Mouse (Mus musculus): ENCODE results near the gene Slc1a2. TPM values are rescaled to one million over a fixed set of nuclear protein-coding genes. Genes with fewer than 3 reads are reported as not detected.

The Slc1a2 gene
- under 1 TPM; 0.03 to 0.08 TPM for total RNA-seq (2021)

DNA sequence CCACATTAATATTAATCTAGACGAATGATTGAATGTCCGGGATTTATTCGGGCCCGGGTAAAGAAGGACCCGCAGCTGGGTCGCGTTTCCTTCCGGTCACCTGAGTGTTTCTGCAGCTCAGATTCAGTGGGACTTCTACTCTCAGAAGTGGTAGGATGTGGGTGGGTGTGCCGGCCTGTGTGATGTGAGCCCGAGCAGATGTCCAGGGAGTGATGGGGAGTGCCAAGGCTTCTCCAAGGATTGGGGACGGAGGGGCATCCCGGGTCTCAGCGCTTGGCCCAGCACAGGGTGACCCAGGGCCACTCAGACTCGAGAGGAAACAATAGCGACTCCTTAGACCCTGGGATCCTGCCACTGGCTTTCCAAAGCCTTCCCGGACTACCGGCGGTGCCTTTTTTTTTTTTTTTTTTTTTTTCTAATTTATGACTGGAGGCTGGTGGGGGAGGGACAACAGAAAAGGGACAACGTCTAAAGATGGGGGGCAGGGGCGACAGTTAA, at the start of gene Slc1a2:
Slc1a2 (plus strand) TSS at position 497 of the 498 bp plus-strand sequence.
- intact Hi-C loops (cut with DNase I), result loop anchor here (2.0 kb wide), 1 partner anchor 67 kb away; no protein-coding TSS in a partner anchor
- no peak for DNase-seq

DNA sequence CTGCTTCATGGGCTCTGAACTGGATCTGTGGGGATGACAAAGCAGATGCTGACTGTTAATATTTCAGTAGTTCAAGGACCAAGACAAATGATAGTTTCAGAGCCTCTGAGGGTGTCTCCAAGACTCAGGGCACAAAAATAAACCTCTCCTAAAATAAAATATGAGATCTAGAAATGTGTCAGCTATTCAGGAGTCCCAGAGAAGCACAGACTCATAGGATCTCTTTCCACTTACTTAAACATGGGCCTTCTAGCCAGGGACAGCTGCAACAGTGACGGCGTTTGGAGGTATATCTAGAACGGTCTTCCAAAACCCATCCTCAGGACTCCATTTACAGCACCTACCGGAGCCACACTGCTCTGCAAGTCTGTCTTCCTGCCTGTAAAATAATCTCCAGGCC, 48.0 kb upstream of the Slc1a2 start:
- intact Hi-C loops (cut with DNase I), result no loop called here

DNA sequence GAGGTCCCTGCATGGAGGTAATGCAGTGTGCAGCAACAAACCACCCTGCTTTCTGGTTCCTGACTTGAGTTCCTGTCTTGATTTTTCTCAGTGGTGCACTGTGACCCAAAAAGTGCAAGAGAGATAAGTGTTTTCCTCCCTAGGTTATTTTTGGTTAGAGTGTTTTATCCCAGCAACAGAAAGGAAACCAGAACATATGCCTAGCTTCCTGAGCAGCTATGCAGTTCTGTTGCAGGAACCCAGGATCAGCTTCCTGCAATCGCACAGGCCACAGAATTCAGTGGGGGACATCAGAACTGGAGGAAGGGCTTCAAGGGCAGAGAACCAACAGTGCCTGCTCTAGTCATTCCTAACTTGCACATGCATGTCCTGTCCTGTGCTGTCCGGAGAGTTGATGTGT, 41.8 kb upstream of the Slc1a2 start:
- DNase-seq, result no peak
- intact Hi-C loops (cut with DNase I), result no loop called here

More for the DNA sequence above, 48.0 kb upstream of the Slc1a2 start:
- no peak for DNase-seq

DNA sequence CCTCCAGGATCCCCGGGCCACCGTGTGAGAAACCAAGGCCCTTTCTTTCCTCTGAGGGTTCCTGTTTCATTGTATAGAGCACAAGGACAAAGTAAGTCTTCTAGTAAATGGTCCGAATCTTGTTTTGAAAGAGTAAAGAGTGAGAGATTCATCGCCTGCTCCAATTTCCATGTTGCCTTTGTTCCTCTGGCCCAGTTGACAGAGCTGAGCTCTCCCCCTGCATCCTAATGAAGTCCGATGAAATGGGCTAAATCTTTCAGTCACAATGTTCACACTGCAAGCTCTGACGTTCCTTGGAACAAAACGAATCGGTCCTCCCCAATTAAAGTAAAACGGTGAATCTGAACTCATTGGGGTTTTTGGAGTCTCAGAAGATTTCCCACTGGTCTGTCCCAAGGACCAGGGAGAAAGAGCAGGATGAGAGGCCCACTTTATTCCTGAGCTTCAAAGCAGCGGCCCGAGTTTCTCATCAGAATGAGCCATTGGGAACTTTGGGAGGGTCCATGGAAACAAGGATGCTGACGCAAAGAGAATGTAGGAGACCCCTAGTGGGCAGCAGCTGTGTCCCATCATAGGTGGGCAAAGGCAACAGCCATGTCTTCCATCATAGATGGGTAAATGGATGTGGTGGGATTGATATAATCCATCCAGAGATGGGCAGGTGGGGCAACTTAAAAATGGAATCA, 37.6 kb upstream of the Slc1a2 start:
- DNase-seq, result no peak
- intact Hi-C loops (cut with DNase I), result no loop called here

DNA sequence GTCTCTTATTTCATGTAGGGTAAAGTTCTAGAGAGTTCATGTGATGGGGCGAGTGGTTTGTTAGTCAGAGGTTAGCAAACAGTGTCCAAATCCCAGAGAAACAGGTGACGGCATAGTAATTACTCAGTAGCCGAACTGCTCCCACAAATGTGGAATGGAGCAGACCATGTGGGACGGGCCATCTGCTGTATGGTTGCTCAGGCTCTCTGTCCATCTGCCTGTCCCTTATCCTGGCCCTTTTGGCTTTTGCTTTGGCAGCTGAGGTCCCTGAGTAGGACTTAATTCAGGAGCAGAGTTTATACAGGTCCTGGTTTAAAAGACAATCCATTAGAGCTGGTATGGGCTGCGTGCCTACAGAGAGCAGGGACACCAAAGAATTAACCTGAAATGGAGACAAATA, 36.3 kb upstream of the Slc1a2 start:
- no peak for DNase-seq
- intact Hi-C loops (cut with DNase I), result no loop called here

DNA sequence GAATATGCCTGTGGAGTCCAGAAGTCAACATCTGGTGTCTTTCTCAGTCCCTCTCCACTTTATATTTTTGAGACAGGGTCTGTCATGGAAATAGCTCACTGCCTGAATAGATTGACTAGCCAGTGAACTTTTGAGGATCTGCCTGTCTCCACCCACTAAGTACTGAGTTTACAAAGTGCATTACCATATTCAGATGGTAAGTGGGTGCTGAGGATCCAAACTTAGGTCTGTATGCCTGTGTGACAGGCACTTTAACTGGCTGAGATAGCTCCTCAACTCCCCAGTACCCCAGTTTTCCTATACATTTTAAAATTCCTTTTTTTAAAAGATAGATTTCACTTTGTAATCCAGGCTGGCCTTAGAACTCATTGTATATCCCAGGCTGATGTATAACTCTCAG, 35.5 kb upstream of the Slc1a2 start:
- intact Hi-C loops (cut with DNase I), result no loop called here
- no peak for DNase-seq

DNA sequence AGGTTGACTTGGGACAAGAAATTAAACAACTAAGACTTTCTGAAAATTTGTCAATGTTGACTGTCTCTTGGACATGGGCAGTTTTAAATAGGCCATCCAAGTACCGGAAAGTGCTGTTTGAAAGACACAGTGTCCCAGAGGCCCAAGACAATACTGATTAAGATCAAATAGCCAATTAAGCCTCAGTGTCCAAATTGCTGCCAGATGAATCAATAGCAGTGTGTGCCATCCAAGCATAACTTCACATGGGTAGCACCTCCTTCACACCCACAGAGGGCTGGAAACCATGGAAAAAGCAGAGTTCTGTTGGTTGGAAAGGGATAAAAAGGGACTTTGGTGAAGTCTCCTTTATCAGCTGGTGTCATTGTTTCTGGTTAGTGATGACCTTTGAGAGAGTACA, 33.9 kb upstream of the Slc1a2 start:
- no peak for DNase-seq
- intact Hi-C loops (cut with DNase I), result no loop called here

DNA sequence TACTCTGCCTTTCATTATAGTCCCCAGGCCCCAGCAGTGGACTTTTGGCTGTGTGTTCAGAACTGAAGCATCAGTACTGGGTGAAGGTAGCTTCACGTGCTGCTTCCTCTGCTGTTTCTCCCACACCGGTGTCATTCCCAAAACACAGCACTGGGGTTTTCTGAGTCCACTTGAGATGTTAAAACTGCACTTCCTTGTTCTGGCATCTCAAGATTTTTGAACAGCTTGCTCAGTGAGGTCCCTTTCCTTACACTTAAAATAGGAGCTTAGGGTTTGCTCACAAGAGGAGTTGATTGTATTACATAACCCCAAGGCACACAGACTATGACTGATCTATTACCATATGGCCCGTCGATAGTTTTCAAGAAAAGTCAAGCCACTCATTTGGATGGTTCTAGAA, 26.1 kb upstream of the Slc1a2 start:
- intact Hi-C loops (cut with DNase I), result no loop called here
- DNase-seq, result no peak

DNA sequence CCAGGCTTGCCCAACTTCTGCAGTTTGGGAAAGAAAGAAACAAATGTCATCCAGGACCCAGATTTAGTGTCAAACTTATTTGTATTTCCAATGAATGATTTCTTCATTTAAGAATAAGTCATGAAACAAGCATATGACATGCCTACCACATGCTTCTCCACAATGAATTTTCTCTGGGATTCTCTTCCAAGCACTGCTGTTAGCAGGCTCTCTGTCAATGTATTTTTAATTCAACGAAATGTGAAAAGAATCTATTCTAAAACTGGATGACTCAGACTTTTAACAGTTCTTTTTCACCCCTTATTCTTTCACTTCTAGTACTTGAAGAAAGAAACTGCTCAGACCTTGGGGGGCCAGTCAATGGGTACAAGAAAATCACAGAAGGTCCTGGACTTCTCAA, 24.4 kb upstream of the Slc1a2 start:
- no peak for DNase-seq
- intact Hi-C loops (cut with DNase I), result no loop called here

DNA sequence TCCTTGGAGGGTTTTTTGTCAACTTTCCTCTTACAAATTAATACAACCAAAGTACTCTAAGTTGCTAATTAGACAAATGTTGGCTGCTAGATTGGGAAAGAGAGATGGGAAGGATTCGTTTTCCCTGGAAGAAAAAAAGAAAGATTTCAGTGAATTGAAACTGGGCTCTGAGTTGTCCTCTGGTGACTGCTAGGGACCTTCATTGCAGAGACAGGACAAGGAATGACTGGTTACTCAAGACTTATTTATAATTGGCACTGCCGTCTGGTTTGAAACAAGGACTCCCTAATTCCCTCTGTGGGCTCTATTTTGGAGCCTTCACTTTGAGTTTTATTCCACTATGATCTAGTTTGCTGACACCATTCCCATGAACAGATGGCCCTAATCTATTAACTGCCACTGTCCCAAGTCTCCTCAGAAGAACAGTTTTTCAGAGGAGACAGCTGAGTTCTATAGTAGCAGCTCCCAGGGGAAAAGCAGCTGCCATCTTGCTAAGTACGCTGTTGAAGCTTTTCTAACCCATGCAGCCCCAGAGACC, 22.9 kb upstream of the Slc1a2 start:
- intact Hi-C loops (cut with DNase I), result no loop called here
- no peak for DNase-seq

DNA sequence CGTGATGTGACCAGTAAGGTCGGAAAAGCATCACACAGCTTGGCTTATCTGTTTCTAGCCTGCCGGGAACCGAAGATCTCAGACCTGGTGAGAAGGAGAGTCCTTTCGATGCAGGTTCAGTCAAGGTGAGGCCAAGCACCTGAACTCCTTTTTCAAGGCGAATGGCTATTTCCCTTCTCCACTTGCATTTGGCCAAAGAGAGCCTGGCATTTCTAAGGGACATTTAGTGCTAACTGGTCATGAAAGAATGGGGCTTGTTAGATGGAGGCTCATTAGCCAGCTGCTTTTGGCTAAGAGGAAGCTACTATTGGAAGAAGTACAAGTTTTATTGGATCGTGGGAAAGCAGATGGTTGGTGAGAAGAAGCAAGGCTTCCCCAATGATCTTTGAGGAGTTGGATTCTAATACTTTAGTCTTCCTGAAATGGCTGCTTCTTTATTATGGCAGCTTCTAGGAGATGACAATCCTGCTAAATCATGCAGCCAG, 22.3 kb upstream of the Slc1a2 start:
- DNase-seq, result no peak
- intact Hi-C loops (cut with DNase I), result no loop called here

DNA sequence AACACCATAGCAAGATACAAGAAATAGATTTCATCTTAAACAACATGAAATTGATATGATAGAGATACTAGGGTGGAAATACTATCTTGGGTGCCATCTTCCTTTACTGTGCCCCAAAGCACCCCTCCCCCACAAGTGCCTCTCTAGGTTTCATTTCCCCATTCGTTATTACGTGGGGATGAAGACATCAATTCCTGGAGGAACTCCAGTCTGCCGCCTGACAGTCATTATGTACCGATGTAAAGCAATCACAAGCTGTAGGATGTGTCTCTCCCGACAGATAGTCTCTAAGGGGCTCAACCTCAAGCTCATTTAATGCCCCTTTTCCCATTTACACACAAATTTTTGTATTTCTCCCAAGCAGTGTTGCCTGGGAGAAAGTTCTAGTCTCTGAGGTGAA, 20.3 kb upstream of the Slc1a2 start:
- intact Hi-C loops (cut with DNase I), result no loop called here
- DNase-seq, result no peak

DNA sequence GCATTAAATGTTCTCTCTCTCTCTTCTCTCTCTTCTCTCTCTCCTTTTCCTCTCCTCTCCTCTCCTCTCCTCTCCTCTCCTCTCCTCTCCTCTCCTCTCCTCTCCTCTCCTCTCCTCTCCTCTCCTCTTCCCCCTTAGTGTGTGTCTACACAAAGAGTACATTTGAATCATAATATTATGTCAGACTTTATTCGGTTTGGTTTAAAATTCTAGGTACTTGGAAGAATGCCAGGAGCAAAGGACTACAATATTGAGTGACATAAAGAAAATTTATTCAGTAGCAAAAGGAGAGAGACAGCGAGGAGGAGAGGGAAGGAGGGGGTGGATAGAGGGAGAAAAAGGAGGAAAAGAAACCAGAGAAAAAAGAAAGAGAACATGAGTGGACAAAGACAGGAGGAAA, 19.8 kb upstream of the Slc1a2 start:
- intact Hi-C loops (cut with DNase I), result no loop called here
- no peak for DNase-seq

DNA sequence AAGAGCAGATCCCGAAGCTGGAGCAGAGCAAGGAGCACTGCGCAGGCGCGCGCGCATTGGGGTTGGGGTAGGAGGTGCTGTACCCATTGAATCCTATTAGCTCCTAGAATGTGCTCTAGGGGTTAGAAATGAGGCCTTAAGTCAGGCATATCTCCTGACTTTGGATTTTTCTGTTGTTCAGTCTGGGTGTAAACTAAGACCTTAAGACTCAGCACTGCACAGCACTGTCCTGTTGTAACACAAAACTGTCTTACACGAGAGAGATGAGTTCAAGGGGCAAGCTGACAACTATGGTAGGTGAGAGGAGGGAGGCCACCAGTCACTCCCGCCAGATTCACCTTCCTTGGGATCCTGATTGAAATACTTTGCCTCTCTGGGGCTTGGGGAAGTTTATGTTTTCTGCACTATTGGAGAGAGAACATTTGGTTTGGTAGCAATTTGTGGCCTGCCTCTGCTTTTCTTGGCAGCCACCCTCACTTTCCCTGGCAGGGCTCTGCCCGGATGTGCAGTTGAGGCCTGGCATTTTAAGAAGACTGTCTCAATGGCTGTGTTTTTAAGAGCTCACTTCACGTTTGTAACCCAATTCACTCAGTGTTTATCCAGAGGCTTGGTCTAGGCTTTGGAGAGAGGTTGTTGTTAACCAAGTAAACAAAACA, 9.5 kb upstream of the Slc1a2 start:
- no peak for DNase-seq
- intact Hi-C loops (cut with DNase I), result no loop called here

DNA sequence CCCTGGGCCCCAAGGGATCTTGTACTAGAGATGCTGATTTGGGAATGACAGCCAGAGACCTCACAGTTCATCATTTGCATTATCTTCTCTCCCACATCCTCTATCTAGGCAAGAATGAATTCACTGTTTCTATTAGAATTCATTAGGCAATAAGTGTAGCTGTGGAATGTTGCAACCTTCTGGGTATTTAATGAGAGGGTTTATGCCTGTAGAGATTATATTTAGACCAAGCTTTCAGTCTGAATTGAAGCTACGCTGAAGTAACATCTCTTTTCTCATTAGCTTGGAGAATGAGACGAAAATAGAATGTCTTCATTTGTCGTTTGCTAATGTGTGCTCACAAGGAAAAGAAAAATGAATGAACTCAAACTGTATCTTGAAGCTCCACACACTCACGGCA, 8.1 kb upstream of the Slc1a2 start:
- no peak for DNase-seq
- intact Hi-C loops (cut with DNase I), result no loop called here

DNA sequence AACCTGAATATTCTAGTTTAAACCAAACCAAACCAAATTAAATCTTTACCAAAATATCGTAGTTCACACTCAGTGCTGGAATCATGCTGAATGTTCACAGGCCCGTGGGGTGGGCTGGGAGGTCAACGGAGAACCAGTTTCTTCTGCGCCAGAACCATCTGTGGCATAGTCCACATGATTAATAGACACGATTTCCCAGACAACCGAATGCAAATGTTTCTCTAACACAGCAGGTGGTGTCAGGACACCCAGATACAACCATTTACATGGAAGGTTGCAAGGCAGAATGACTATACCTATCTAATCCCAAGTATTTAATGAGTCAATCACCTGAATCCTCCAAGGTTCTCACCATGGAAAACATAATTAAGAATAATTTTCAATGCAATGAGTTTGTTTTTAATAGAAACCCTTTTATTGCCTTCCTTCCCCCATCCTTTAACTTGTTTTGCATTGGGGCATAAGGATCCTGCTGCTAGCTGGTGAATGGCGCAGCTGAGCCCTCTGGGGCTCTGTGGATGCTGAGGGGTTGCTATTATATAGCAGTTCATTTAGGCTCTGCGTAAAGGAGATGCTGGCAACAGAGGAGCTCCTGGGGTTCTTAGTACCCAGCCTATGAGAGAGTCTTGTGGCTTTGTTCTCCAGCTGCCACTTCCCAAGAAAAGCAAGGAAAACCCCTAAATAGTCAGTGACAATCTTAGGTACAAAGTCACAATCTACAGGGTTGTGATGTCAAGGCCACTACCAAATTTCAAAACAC, 2.3 kb upstream of the Slc1a2 start:
- DNase-seq, result no peak
- intact Hi-C loops (cut with DNase I), result no loop called here

DNA sequence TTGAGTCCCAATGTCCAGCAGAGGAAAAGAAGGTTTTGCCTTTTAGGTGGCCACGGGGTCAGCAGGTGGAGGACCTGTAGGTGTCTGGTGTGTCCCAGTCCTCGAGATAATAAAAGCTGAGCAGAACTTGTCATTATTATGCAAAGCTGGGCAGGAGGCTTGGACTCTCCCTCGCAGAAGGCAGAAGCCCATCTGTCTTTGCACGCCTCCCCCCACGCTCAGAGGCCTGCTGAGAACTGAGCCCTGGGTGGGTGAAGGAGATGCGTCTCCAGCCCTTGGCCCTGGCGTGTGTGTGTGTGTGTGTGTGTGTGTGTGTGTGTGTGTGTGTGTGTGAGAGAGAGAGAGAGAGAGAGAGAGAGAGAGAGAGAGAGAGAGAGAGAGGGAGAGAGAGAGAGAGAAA, 733 bp upstream of the Slc1a2 start:
- no peak for DNase-seq
- intact Hi-C loops (cut with DNase I), result loop anchor here (2.0 kb wide), 1 partner anchor 67 kb away; no protein-coding TSS in a partner anchor

DNA sequence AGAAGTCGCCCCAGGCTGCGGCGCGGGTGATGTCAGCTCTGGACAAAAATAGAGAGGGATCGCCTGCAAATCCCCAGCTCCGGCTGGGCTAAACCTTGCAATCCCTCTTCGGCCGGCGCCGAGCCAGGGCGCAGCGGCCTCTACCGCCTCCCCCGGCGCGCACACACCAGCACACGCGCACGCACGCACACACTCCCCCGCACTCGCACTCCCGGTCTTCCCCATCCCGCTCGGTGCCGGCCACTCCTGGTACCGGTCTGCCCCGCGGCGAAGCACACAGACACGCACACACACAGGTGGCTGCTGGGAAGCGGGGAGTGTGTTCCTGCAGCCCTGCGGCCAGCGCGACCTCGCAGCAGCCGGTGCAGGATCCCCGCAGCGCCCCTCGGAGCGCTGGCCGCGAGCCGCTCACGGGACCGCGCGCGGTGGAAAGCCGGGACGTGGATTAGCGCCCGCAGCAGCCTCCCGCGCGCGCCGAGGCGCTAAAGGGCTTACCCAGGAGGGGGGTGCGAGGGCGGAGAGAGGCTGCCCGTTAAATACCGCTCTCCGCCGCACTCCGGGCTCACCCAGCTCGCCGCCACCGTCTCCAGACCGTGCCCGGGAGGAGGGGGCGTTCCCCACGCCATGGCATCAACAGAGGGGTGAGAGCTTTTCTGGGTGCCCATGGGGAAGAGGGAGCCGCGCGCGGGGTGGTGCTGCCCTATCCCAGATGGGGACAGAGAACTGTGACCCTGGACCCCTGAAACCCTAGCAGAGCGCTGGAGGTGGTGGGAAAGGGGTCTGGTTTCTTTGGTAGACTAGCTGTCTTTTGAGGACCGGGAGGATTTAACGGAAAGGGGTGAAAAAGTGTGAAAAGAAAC, 432 bp downstream of the Slc1a2 start:
- peak in 1 of 2 experiments; percentile 19 for DNase-seq
- intact Hi-C loops (cut with DNase I), result loop anchor here (2.0 kb wide), 1 partner anchor 68 kb away; no protein-coding TSS in a partner anchor

DNA sequence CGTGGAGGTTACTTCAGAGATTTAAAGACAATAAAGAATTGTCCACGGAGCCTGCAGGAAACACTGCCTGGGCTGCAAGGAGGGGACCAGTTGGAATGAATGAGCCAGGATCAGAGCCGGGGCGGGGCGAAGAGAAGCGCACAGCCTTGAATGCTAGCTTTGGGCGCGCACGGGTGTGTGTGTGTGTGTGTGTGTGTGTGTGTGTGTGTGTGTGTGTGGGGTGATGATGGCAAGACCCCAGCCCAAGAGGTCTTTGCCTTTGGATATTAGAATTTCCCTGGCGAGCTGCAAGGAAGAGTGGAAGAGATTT, 1.0 kb downstream of the Slc1a2 start:
- no peak for DNase-seq
- intact Hi-C loops (cut with DNase I), result loop anchor here (2.0 kb wide), 1 partner anchor 69 kb away; no protein-coding TSS in a partner anchor

DNA sequence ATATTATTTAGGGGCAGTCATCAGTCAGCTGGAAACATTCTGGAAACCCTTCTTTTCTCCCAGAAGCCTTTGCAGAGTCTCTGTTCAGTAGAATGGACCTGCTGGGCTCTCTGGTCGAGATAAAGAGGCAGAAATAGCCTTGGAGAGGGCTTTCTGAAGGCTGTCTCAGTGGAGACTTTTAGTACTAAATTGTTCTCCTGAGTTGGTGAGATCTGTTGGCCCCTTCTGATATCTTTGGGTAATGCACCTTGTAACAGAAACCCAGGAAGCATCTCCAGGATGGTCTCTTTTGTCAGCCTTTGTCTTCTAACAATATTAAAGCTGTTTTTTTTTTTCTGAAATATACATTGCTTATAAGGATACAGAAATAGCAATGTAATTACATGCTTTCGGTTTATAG, 2.6 kb downstream of the Slc1a2 start:
- DNase-seq, result no peak

More for the DNA sequence above, 2.6 kb downstream of the Slc1a2 start:
- intact Hi-C loops (cut with DNase I), result no loop called here
